In the genomic region with DNA sequence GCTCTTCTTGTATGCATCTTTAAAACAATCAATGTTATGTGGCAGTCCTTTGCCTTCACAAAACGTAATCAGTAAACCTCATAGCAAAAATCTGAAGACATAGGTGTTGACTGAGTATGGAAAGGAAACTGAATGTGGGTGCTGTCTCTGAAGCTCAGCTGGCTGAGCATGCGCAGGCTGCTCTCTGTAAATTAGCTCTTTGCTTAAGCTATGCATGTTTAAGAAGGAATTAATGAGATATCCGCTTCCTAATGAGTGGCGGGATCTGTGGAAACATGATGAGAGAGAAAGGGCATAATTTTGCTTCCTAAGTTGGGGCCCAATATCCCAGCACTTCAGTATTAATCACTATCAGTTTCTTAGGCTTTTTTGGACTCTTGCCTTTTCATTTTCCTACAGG, we compare ENCODE assay signal across 16 mouse cellular contexts. TPM values are rescaled to one million over a fixed set of nuclear protein-coding genes. Genes with fewer than 3 reads are reported as not detected.
"Had no signal": no experiment of that assay in that cellular context is flagged by ENCODE, and none has a peak within 500 bp of the region (broad histone marks: within the 10 kb centered on the region; RNA-seq: fewer than 3 reads in every experiment).

No protein-coding gene starts in this region.

- H3K9me3 ChIP-seq: limb, embryonic 12.5 days; liver, embryonic 13.5 days; lung, embryonic 15.5 days; midbrain, embryonic 12.5 days; neural tube, embryonic 12.5 days; stomach, embryonic 15.5 days had no signal

- H3K27ac ChIP-seq: limb, embryonic 12.5 days; liver, embryonic 13.5 days; lung, embryonic 15.5 days; macrophage; midbrain, embryonic 12.5 days; neural tube, embryonic 12.5 days; stomach, embryonic 15.5 days had no signal

- H3K4me3 ChIP-seq: limb, embryonic 12.5 days; liver, embryonic 13.5 days; lung, embryonic 15.5 days; midbrain, embryonic 12.5 days; myocyte; neural tube, embryonic 12.5 days; stomach, embryonic 15.5 days had no signal

- ATAC-seq: liver, postnatal 0 days had no signal

- H3K4me1 ChIP-seq: stomach, embryonic 15.5 days had no signal

- H3K36me3 ChIP-seq: liver, embryonic 13.5 days; lung, embryonic 15.5 days; midbrain, embryonic 12.5 days; stomach, embryonic 15.5 days had no signal

- DNase-seq: kidney, adult 8-10 months; kidney, postnatal 25 days; layer of hippocampus, adult 9-11 months; liver; liver, embryonic 13.5 days; liver, postnatal 0 days; lung, postnatal 14 days; thymus, adult 2 months; thymus, postnatal 25 days had no signal

- H3K9ac ChIP-seq: limb, embryonic 12.5 days; liver, embryonic 13.5 days; liver, postnatal 0 days; lung, embryonic 15.5 days; midbrain, embryonic 12.5 days; neural tube, embryonic 12.5 days; stomach, embryonic 15.5 days had no signal

- H3K27me3 ChIP-seq: limb, embryonic 12.5 days; liver, embryonic 13.5 days; lung, embryonic 15.5 days; midbrain, embryonic 12.5 days; neural tube, embryonic 12.5 days; stomach, embryonic 15.5 days had no signal

- H3K4me2 ChIP-seq: limb, embryonic 12.5 days; liver, embryonic 13.5 days; lung, embryonic 15.5 days; midbrain, embryonic 12.5 days; neural tube, embryonic 12.5 days; stomach, embryonic 15.5 days had no signal

RNA-seq across cellular contexts. Expression of gene Mpped2, which starts 51.0 kb away (rescaled TPM):
- polyA plus RNA-seq: macrophage, myocyte had no signal
